Mouse (Mus musculus) lung, postnatal 0 days (tissue): ENCODE data around the gene Spag7. TPM values are rescaled to one million over a fixed set of nuclear protein-coding genes. Genes with fewer than 3 reads are reported as not detected.

Experiments used
- ATAC-seq: fragments of 200-750 bp; cut with Nextera tagmentation; 2 replicates; pipeline ENCODE4 v1.8.0; 2017; ENCODE audit warnings: moderate library complexity
- DNase-seq: peaks from one replicate; pipeline ENCODE4 v3.0.0-alpha.2; 2016; ENCODE audit warnings: low spot score
- H3K27ac ChIP-seq: fragments of 300-500 bp; sonication (generic); 2 replicates; pipeline ENCODE4 v1.5.1; 2014; ENCODE audit warnings: antibody characterized with exemption, mild to moderate bottlenecking, low read length, mixed read lengths
- H3K27me3 ChIP-seq: fragments of 300-500 bp; sonication (generic); replicated peaks from 2 replicates; pipeline ENCODE4 v1.6.1; 2014; ENCODE audit warnings: low read length, mixed read lengths; ENCODE audit not compliant: insufficient read depth
- H3K36me3 ChIP-seq: fragments of 300-500 bp; sonication (generic); 2 replicates; pipeline ENCODE4 v1.6.1; 2014; ENCODE audit warnings: low read length, mixed read lengths; ENCODE audit not compliant: insufficient read depth
- H3K4me1 ChIP-seq: fragments of 300-500 bp; sonication (generic); 2 replicates; pipeline ENCODE4 v1.6.1; 2014; ENCODE audit warnings: antibody characterized with exemption, low read depth, low read length, mixed read lengths; ENCODE audit not compliant: insufficient read depth
- H3K4me2 ChIP-seq: fragments of 300-500 bp; sonication (generic); replicated peaks from 2 replicates; pipeline ENCODE4 v1.6.1; 2014; ENCODE audit warnings: low read depth, mild to moderate bottlenecking, low read length, moderate library complexity, mixed read lengths
- H3K4me3 ChIP-seq: fragments of 300-500 bp; sonication (generic); 2 replicates; pipeline ENCODE4 v1.5.1; 2014; ENCODE audit warnings: low read depth, low read length
- H3K9ac ChIP-seq: fragments of 300-500 bp; sonication (generic); replicated peaks from 2 replicates; pipeline ENCODE4 v1.6.1; 2014; ENCODE audit warnings: low read depth, mild to moderate bottlenecking
- H3K9me3 ChIP-seq: fragments of 300-500 bp; sonication (generic); 2 replicates; pipeline ENCODE4 v1.6.1; 2016; ENCODE audit warnings: low read length, mixed read lengths
- CTCF ChIP-seq: IDR thresholded peaks from 2 replicates; pipeline ENCODE4 v1.5.1; 2016; ENCODE audit warnings: antibody characterized with exemption, mild to moderate bottlenecking
- EP300 ChIP-seq: IDR thresholded peaks from 2 replicates; pipeline ENCODE4 v1.6.1; 2016; ENCODE audit warnings: antibody characterized with exemption, mild to moderate bottlenecking, control low read depth
- WGBS: fragments of 180-500 bp; shearing (Covaris S2); extraction: QIAGEN DNeasy Blood & Tissue Kit; methylation state at CpG from one replicate; pipeline ENCODE4 v1.1.7; 2014; 5-methylcytosine and 5-hydroxymethylcytosine counted together
- polyA plus RNA-seq: library from polyadenylated mRNA; unstranded; fragments of >200 nt; fragmentation: Nextera tagmentation; extraction: Ambion mirVana; gene quantifications from 2 replicates; pipeline ENCODE4 v1.2.1, GENCODE M21; 2015

The Spag7 gene
- polyA plus RNA-seq, 1 experiment from 2014 or later, result 84.6 TPM

GRCm38 (mm10) chr11:70686901-70687566, 17.8 kb upstream of the Spag7 start:
- H3K36me3 ChIP-seq, result peaks cover 16% of the 10 kb centered on the region; the same call in 1 of the 2 replicates
- H3K27me3 ChIP-seq, result no peaks in the 10 kb centered on the region
- peak overlapping the region; percentile 90 for H3K4me2 ChIP-seq
- peak; percentile 29 for ATAC-seq
- H3K9ac ChIP-seq, result peak overlapping the region; percentile 88
- peak overlapping the region; percentile 87 for H3K27ac ChIP-seq
- peak overlapping the region; percentile 90 for H3K4me3 ChIP-seq
- no peak for TF ChIP-seq EP300
- TF ChIP-seq CTCF, result peak; percentile 14; the same call in 1 of the 2 replicates
- peaks cover 17% of the 10 kb centered on the region for H3K4me1 ChIP-seq
- no peaks in the 10 kb centered on the region for H3K9me3 ChIP-seq
- 1% methylated on average over 13 of the region's 16 CpGs for WGBS
- peak; percentile 45 for DNase-seq

GRCm38 (mm10) chr11:70683640-70684039, 14.4 kb upstream of the Spag7 start:
- Histone ChIP-seq H3K27ac (no peak overlapping the region), H3K4me1 (peaks cover 12% of the 10 kb centered on the region), H3K9ac (no peak overlapping the region), H3K9me3 (no peaks in the 10 kb centered on the region), H3K36me3 (peaks cover 31% of the 10 kb centered on the region; the same call in 1 of the 2 replicates), H3K4me3 (no peak overlapping the region), H3K4me2 (no peak overlapping the region), H3K27me3 (no peaks in the 10 kb centered on the region)
- 75% methylated on average over 5 of the region's 5 CpGs for WGBS
- no peak for ATAC-seq
- TF ChIP-seq EP300, result no peak
- TF ChIP-seq CTCF, result no peak
- no peak for DNase-seq

GRCm38 (mm10) chr11:70681897-70682581, 12.8 kb upstream of the Spag7 start:
- no peak for TF ChIP-seq EP300
- TF ChIP-seq CTCF, result peak; percentile 88
- H3K27ac ChIP-seq, result no peak overlapping the region
- 0 out of 2 replicates have a peak overlapping the region, but pooled peaks have one; percentile 16 for H3K9ac ChIP-seq
- H3K4me1 ChIP-seq, result peaks cover 5% of the 10 kb centered on the region; the same call in 1 of the 2 replicates
- DNase-seq (peak; percentile 88), ATAC-seq (peak; percentile 76)
- no peak overlapping the region for H3K4me2 ChIP-seq
- no peaks in the 10 kb centered on the region for H3K9me3 ChIP-seq
- peaks cover 31% of the 10 kb centered on the region; the same call in 1 of the 2 replicates for H3K36me3 ChIP-seq
- no peaks in the 10 kb centered on the region for H3K27me3 ChIP-seq
- no peak overlapping the region for H3K4me3 ChIP-seq
- WGBS, result 37% methylated on average over 11 of the region's 11 CpGs

GRCm38 (mm10) chr11:70681170-70681569, 12.0 kb upstream of the Spag7 start:
- TF ChIP-seq CTCF, result no peak
- Histone ChIP-seq H3K27me3 (no peaks in the 10 kb centered on the region), H3K4me1 (no peaks in the 10 kb centered on the region), H3K4me2 (no peak overlapping the region), H3K27ac (no peak overlapping the region), H3K9me3 (no peaks in the 10 kb centered on the region), H3K4me3 (no peak overlapping the region), H3K36me3 (peaks cover 33% of the 10 kb centered on the region; the same call in 1 of the 2 replicates), H3K9ac (no peak overlapping the region)
- ATAC-seq, result no peak
- no peak for DNase-seq
- WGBS, result 76% methylated on average over 12 of the region's 12 CpGs

GRCm38 (mm10) chr11:70679894-70680293, 10.7 kb upstream of the Spag7 start:
- peak; percentile 47 for ATAC-seq
- H3K36me3 ChIP-seq, result peaks cover 36% of the 10 kb centered on the region; the same call in 1 of the 2 replicates
- peak; percentile 35 for DNase-seq
- no peak overlapping the region for H3K4me2 ChIP-seq
- no peaks in the 10 kb centered on the region for H3K27me3 ChIP-seq
- no peak overlapping the region for H3K4me3 ChIP-seq
- TF ChIP-seq EP300, result no peak
- TF ChIP-seq CTCF, result no peak
- H3K4me1 ChIP-seq, result no peaks in the 10 kb centered on the region
- no peak overlapping the region for H3K9ac ChIP-seq
- no peak overlapping the region for H3K27ac ChIP-seq
- 81% methylated on average over 8 of the region's 8 CpGs for whole genome bisulfite sequencing
- H3K9me3 ChIP-seq, result no peaks in the 10 kb centered on the region

DNA sequence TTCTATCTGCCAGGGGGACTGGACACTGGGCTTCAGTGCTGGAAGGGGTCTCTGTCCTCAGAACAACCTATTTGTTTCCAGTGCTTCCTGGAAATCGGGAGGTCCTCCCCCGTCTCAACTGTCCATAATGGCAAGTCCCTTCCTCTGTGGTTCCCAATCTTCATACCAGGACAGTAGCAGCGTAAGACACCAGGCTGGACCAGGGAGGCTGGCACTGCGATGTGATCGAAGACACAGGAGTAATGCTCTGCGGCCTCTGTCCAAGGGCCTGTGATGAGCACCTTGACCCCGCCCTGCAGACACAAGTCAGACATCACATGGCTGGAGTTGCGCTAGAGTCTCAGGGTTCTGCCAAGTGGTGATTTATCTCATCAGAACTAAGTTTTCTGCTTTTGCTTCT, 10.1 kb upstream of the Spag7 start:
- DNase-seq (no peak), ATAC-seq (no peak)
- no peaks in the 10 kb centered on the region for H3K9me3 ChIP-seq
- 91% methylated on average over 8 of the region's 8 CpGs for WGBS
- H3K27me3 ChIP-seq, result no peaks in the 10 kb centered on the region
- peaks cover 36% of the 10 kb centered on the region; the same call in 1 of the 2 replicates for H3K36me3 ChIP-seq
- no peaks in the 10 kb centered on the region for H3K4me1 ChIP-seq
- TF ChIP-seq CTCF, result no peak
- no peak overlapping the region for H3K4me2 ChIP-seq
- H3K4me3 ChIP-seq, result no peak overlapping the region
- no peak overlapping the region for H3K27ac ChIP-seq
- H3K9ac ChIP-seq, result no peak overlapping the region
